Mouse (Mus musculus) retina, postnatal 7 days (tissue): ENCODE results near the gene Suox.
A peak's percentile ranks its signal among the peaks of the same experiment; 100 is the strongest.
"Not testable (repeated sequence)": the region's sequence is repeated elsewhere in the genome, so short reads cannot be mapped to it uniquely, and the experiment has no call there.

Experiments
- DNase-seq: peaks from one replicate; pipeline ENCODE4 v3.0.0-alpha.2; 2012; ENCODE audit warnings: low read depth, low spot score

Gene Suox

GRCm38 (mm10) chr10:128673763-128674468 is at the start of gene Suox:
Gene Suox (minus strand): TSS chr10:128674073.
- peak; percentile 54 for DNase-seq

DNA sequence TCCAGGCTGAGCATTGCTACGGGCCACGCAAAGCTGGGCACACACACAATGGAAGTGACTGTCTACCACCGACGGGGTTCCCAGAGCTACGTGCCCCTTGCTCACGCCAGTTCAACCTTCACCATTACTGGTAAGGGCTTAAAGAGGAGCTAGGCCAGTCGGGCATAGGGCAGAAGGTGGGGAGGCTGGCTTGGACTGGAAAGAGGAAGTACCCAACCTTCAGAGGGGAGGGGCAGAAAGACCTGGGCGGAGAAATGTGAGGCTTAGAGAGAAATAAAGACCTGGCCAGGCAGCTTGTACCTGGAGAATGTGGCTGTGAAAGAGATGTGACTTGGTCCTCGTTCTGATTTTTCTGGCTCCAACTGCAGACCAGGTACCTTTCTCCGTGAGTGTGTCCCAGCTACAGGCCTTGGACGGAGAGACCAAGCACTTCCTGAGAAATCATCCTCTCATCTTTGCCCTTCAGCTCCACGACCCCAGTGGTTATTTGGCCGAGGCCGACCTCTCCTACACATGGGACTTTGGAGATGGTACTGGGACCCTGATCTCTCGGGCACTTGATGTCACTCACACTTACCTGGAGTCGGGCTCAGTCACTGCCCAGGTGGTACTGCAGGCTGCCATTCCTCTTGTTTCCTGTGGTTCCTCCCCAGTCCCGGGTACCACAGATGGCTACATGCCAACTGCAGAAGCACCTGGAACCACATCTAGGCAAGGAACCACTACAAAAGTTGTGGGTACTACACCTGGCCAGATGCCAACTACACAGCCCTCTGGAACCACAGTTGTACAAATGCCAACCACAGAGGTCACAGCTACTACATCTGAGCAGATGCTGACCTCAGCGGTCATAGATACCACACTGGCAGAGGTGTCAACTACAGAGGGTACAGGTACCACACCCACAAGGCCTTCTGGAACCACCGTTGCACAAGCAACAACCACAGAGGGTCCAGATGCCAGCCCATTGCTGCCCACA is 42.0 kb upstream of the Suox start:
- no peak for DNase-seq

GRCm38 (mm10) chr10:128711318-128711717 is 37.4 kb upstream of the Suox start:
- not testable (repeated sequence) for DNase-seq

DNA sequence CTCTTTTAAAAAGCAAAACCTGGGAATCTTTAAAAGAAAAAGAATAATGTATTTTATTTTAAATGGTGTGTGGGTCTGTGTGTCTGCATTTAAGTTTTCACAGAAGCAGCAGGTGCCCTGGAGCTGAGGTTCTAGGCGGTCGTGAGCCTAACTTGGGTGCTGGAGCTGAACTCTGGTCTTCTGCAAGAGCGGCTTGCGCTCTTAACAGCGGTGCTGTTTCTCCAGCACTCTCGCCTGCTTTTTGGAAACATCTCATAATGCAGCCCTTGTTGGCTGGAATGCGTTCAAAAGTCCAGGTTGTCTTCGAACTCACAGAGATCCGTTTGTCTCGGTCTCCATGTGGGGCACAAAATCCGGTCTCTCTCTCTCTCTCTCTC is 31.4 kb upstream of the Suox start:
- no peak for DNase-seq

- peak; percentile 75 for DNase-seq
These were observed 30.8 kb upstream of the Suox start, which contains the start of gene Cdk2 for GRCm38 (mm10) chr10:128704491-128705316. Gene Cdk2 (minus strand): TSS chr10:128705031.

DNA sequence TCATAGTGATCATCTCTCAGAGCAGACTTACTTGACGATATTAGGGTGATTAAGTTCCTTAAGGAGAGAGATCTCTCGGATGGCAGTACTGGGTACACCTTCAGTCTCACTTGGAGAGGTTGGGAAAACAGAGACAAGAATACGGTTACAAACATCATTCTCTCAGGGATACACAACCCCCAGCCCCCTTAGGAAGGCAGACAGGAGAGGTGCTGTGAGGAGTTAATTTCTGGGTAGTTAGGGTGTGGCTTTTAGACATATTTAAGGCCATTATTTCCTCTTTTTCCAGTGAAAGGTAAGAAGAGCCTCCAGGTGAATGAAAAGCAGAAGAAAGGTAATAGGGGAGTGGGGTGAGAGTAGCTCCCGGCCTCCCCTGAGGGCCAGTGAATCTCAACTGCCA is 30.0 kb upstream of the Suox start, which contains the start of gene Pmel:
Pmel (plus strand) TSS at position 301 of the 400 bp plus-strand sequence.
- no peak for DNase-seq

- DNase-seq: no peak
These were observed 28.6 kb upstream of the Suox start for GRCm38 (mm10) chr10:128702328-128703007.

DNA sequence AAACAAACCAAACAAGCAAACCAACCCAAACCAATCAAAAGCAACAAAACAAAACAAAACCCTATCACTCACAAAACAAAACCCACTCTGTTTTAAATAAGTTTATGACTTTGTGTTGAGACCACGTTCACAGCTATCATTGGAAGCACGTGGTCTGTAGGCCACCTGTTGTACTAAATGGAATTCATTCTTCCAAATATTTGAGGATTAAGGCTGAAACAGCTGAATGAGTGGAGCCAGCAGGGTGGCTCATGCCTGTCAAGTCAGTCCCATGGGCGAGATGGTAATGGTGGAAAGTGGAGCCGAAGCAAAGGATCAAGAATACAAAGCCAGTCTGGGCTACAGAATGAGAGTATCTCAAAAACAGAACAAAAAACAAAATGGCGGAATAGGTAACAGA is 26.8 kb upstream of the Suox start:
- no peak for DNase-seq

- DNase-seq: no peak
These were observed 25.7 kb upstream of the Suox start for GRCm38 (mm10) chr10:128699611-128700010.

GRCm38 (mm10) chr10:128699006-128699405 is 25.1 kb upstream of the Suox start:
- DNase-seq: no peak

DNA sequence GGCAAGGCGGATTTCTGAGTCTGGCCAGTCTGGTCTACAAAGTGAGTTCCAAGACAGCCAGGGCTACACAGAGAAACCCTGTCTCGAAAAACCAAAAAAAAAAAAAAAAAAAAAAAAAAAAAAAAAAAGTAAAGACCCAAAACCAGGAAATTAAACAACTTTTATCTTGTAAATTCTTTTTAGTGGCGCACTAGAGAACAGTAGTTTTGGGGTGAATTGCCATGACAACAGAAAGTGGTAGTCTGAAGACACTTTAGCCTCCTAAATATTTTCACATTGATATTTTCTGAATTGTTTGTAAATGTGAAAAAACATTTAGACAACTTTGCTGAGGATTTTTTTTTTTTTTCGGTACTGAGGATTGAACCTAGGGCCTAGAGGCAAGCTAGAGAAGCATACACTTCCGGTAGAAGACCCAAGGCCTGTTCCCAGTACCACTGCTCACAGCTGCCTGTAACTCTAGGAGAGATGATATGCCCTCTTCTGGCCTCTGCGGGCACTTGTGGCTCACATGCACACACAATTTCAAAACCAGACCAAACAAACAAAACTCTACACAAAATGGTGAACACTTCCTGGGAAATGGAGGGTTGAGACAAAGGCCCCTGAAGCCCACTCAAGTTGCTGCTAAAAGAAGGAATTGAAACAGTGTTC is 23.3 kb upstream of the Suox start:
- DNase-seq: no peak

GRCm38 (mm10) chr10:128695992-128696807 is 22.3 kb upstream of the Suox start, which contains the start of gene Rab5b:
Gene Rab5b (minus strand): TSS chr10:128696264.
- DNase-seq: peak; percentile 98

GRCm38 (mm10) chr10:128695411-128695991 is 21.6 kb upstream of the Suox start:
- DNase-seq: no peak

DNA sequence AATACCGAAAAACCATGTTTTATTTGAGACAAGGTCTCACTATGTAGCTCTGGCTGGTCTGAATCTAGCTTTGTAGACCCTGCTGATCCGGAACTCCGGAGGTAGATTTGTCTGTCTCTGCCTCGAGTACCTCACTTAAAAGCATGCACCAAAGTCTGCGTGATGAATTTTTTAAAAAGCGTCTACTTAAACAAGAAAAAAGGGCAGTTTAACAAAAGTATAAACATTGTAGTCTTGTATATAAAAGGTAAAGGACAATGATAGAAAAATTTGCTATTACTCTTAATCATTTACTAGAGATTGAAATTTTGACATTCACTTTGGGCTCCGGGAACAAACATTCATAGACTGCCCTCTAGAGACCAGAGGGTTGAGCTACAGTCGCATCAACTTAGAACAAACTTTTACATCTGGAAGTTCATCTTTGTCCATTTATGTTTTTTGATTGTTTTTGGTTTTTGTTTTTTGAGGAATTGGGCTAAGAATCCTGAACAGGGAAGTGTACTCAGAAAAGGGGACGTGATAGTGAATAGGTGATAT is 666 bp upstream of the Suox start:
- DNase-seq: no peak

- DNase-seq: no peak
These were observed 2.7 kb downstream of the Suox start for GRCm38 (mm10) chr10:128671148-128671547.

GRCm38 (mm10) chr10:128668790-128669672 is 4.8 kb downstream of the Suox start:
- DNase-seq: no peak

DNA sequence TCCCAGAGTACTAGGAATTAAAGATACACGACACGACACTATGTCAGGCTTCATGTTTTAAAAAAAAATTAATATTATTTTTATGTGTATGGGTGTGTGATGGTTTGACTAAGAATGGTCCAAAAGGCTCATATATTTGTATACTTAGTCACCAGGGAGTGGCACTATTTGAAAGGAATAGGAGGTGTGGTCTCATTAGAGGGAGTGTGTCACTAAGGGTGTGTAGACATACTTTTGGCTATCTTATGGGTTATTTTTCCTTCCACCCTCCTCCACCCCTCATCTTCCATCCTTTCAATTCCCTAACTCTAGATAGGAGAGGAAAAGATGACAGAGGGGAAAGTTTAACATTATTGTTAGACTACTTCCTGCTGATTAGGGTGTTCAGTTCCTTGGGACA is 8.1 kb downstream of the Suox start:
- DNase-seq: no peak

DNA sequence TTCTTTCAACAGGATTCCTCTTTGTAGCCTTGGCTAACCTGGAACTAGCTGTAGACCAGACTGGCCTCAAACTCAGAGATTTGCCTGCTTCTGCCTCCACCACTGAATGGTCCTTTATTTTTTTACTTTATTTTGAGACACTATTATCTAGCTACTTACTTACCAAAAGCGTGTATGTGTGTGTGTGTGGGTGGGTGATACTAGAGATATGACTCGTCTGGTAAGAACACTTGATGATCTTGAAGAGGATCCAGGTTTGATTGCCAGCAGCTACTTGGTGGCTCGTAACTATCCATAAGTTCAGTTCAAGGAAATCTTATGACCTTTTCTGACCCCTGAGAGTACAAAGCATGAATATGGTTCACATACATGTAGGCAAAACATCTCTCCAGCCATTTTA is 8.6 kb downstream of the Suox start:
- no peak for DNase-seq
